Mouse (Mus musculus) neural tube, embryonic 13.5 days (tissue): ENCODE results near the gene Asb14. TPM values are rescaled to one million over a fixed set of nuclear protein-coding genes. Genes with fewer than 3 reads are reported as not detected.

Source experiments
- ATAC-seq: fragments of 200-750 bp; cut with Nextera tagmentation; 2 replicates; pipeline ENCODE4 v1.8.0; 2017; ENCODE audit warnings: low read depth, mild to moderate bottlenecking, moderate TSS enrichment, moderate library complexity
- H3K27ac ChIP-seq: fragments of 300-500 bp; sonication (generic); replicated peaks from 2 replicates; pipeline ENCODE4 v1.5.1; 2015; ENCODE audit warnings: moderate library complexity, mild to moderate bottlenecking, inconsistent platforms
- H3K27me3 ChIP-seq: fragments of 300-500 bp; sonication (generic); 2 replicates; pipeline ENCODE4 v1.6.1; 2015; ENCODE audit warnings: mild to moderate bottlenecking, inconsistent platforms
- H3K36me3 ChIP-seq: fragments of 300-500 bp; sonication (generic); 2 replicates; pipeline ENCODE4 v1.6.1; 2015; ENCODE audit warnings: mild to moderate bottlenecking, inconsistent platforms
- H3K4me1 ChIP-seq: fragments of 300-500 bp; sonication (generic); replicated peaks from 2 replicates; pipeline ENCODE4 v1.6.1; 2015; ENCODE audit warnings: inconsistent platforms
- H3K4me2 ChIP-seq: fragments of 300-500 bp; sonication (generic); 2 replicates; pipeline ENCODE4 v1.6.1; 2015; ENCODE audit warnings: inconsistent platforms, mild to moderate bottlenecking, moderate library complexity
- H3K4me3 ChIP-seq: fragments of 300-500 bp; sonication (generic); 2 replicates; pipeline ENCODE4 v1.5.1; 2015; ENCODE audit warnings: mild to moderate bottlenecking, inconsistent platforms
- H3K9ac ChIP-seq: fragments of 300-500 bp; sonication (generic); 2 replicates; pipeline ENCODE4 v1.6.1; 2015; ENCODE audit warnings: moderate library complexity, mild to moderate bottlenecking, inconsistent platforms
- H3K9me3 ChIP-seq: fragments of 300-500 bp; sonication (generic); 2 replicates; pipeline ENCODE4 v1.6.1; 2016; ENCODE audit warnings: inconsistent platforms
- WGBS: fragments of 180-500 bp; shearing (Covaris S2); methylation state at CpG from one replicate; pipeline ENCODE4 v1.1.7; 2015; 5-methylcytosine and 5-hydroxymethylcytosine counted together
- polyA plus RNA-seq: library from polyadenylated mRNA; unstranded; fragments of >200 nt; fragmentation: Nextera tagmentation; extraction: Ambion mirVana; gene quantifications from 2 replicates; pipeline ENCODE4 v1.2.1, GENCODE M21; 2015

Asb14 gene
- 0.22 TPM in 1 of 2 replicates, not detected in the other for polyA plus RNA-seq

GRCm38 (mm10) chr14:26894392-26894791 is at the start of gene Asb14:
TSS of gene Asb14 (plus strand) at chr14:26894557.
- Histone ChIP-seq H3K4me2 (no peak within 1 kb of the TSS), H3K9ac (no peak within 1 kb of the TSS), H3K9me3 (no peaks in the 10 kb centered on the region), H3K4me3 (no peak within 1 kb of the TSS), H3K27ac (no peak within 1 kb of the TSS), H3K36me3 (no peaks in the 10 kb centered on the region), H3K27me3 (no peaks in the 10 kb centered on the region), H3K4me1 (no peaks in the 10 kb centered on the region)
- ATAC-seq = no peak
- 93% methylated on average over 4 of the region's 4 CpGs for WGBS

- Histone ChIP-seq H3K27me3 (no peaks in the 10 kb centered on the region), H3K4me2 (no peak overlapping the region), H3K4me3 (no peak overlapping the region), H3K27ac (no peak overlapping the region), H3K4me1 (no peaks in the 10 kb centered on the region), H3K36me3 (no peaks in the 10 kb centered on the region), H3K9me3 (no peaks in the 10 kb centered on the region), H3K9ac (no peak overlapping the region)
- 81% methylated on average over 8 of the region's 8 CpGs for WGBS
- no peak for ATAC-seq
These were observed 41.3 kb upstream of the Asb14 start for GRCm38 (mm10) chr14:26853053-26853452.

DNA sequence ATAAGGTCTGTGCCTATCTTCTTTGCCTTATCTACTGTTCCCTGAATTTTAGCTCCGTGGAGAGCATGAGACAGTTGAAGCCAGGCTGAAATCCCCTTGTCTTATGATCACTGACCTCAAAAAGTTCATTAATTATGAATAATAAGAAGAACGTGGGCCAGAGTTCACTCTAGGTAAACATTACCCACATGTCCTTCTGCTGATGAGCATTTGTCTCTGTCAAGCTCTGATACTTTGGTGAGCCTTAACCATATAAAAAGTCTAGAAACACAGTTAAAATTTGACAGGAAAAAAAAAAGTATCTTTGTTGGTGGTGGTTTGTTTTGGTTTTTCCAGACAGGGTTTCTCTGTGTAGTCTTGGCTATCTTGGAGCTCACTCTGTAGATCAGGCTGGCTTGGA is 40.3 kb upstream of the Asb14 start:
- no peak overlapping the region for H3K4me3 ChIP-seq
- no peaks in the 10 kb centered on the region for H3K4me1 ChIP-seq
- 82% methylated on average over 2 of the region's 2 CpGs for WGBS
- no peak for ATAC-seq
- H3K9me3 ChIP-seq = no peaks in the 10 kb centered on the region
- H3K27ac ChIP-seq = no peak overlapping the region
- H3K27me3 ChIP-seq = no peaks in the 10 kb centered on the region
- no peak overlapping the region for H3K4me2 ChIP-seq
- H3K36me3 ChIP-seq = no peaks in the 10 kb centered on the region
- H3K9ac ChIP-seq = no peak overlapping the region

GRCm38 (mm10) chr14:26858364-26858763 is 36.0 kb upstream of the Asb14 start:
- H3K9me3 ChIP-seq = no peaks in the 10 kb centered on the region
- no peak overlapping the region for H3K4me2 ChIP-seq
- H3K9ac ChIP-seq = no peak overlapping the region
- H3K4me1 ChIP-seq = no peaks in the 10 kb centered on the region
- no peaks in the 10 kb centered on the region for H3K27me3 ChIP-seq
- no peak overlapping the region for H3K4me3 ChIP-seq
- no peaks in the 10 kb centered on the region for H3K36me3 ChIP-seq
- H3K27ac ChIP-seq = no peak overlapping the region
- WGBS = 79% methylated on average over 2 of the region's 2 CpGs
- ATAC-seq = no peak

DNA sequence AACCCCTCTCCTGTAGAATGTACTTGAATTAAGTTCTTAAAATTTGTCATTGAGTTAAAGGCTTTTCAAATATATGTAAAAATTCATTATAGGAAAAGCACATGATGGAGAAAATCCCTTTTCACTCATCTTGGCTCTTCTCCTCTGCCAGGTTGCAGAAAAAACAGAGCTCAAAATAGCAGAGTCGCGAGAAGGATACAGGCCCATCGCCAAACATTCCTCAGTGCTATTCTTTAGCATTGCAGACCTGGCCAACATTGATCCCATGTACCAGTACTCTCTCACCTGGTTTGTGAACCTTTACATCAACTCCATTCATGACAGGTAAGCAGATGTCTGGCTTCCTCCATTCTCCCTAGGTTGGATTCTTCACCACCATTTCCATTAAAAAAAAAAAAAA is 35.3 kb upstream of the Asb14 start:
- Histone ChIP-seq H3K4me1 (no peaks in the 10 kb centered on the region), H3K4me2 (no peak overlapping the region), H3K27ac (no peak overlapping the region), H3K36me3 (no peaks in the 10 kb centered on the region), H3K27me3 (no peaks in the 10 kb centered on the region), H3K9ac (no peak overlapping the region), H3K4me3 (no peak overlapping the region), H3K9me3 (no peaks in the 10 kb centered on the region)
- 89% methylated on average over 3 of the region's 3 CpGs for WGBS
- no peak for ATAC-seq

DNA sequence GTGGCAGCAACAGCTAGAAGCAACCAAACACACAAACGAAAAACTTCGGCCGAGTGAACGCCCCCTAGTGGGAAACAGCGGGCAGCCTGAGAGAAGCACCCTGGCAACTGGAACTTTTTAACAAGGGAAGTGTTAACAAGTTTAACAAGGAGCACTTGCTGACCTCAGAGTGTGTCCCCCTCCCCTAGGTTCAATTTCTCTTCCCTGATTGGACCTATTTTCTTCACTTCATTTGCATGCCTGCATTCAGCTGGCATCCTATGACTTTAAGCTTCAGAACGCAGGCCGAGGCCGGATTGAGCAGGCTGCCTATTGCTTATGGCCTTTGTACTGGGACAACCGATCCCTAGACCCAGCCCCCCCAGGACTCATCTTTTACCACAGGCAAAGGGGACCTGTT is 27.0 kb upstream of the Asb14 start:
- H3K36me3 ChIP-seq = no peaks in the 10 kb centered on the region
- WGBS = 68% methylated on average over 9 of the region's 9 CpGs
- no peaks in the 10 kb centered on the region for H3K4me1 ChIP-seq
- H3K27me3 ChIP-seq = no peaks in the 10 kb centered on the region
- H3K9ac ChIP-seq = no peak overlapping the region
- no peak for ATAC-seq
- no peaks in the 10 kb centered on the region for H3K9me3 ChIP-seq
- H3K4me3 ChIP-seq = no peak overlapping the region
- H3K4me2 ChIP-seq = no peak overlapping the region
- no peak overlapping the region for H3K27ac ChIP-seq

DNA sequence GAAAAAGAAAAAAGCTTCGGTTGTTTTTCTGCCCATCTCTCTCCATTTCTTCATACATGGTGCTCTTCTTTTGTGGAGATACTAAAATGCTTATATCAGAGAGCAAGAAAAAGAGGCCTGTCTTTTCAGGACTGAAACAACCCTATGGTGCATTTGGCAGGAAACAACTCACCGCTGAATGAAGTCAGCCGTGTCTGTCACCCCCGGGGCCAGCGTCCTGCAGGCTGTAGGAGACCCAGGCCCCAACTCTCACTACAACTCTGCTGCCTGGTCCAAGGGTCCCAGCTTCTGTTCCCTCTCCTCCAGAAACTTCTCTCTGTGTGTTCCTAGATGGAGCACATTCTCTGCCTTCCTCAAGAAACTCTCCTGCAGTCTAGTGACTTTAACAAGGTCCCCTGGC is 26.1 kb upstream of the Asb14 start:
- H3K4me3 ChIP-seq = no peak overlapping the region
- H3K27me3 ChIP-seq = no peaks in the 10 kb centered on the region
- no peaks in the 10 kb centered on the region for H3K4me1 ChIP-seq
- no peak overlapping the region for H3K9ac ChIP-seq
- no peaks in the 10 kb centered on the region for H3K36me3 ChIP-seq
- no peak for ATAC-seq
- H3K9me3 ChIP-seq = no peaks in the 10 kb centered on the region
- no peak overlapping the region for H3K27ac ChIP-seq
- no peak overlapping the region for H3K4me2 ChIP-seq
- 87% methylated on average over 5 of the region's 5 CpGs for WGBS

DNA sequence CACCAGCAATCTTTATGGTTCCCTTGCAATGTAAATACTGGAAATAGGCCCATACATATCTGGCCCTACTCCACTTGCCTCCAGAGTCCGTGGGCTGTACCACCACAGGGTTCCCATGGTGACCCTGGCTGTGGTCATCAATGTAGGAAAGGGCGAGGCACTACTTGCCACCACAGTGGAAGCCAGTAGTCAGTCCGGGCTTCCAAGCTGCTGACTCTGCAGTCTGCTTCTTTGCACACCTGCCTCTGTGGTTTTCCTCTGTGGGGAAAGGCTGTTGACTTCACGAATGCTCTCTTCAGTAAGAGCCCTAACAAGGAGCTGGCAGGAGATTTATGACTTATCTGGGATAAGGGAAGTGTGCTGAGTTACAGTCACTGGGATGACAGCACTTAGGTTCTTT is 15.6 kb upstream of the Asb14 start:
- Histone ChIP-seq H3K9ac (no peak overlapping the region), H3K9me3 (no peaks in the 10 kb centered on the region), H3K27me3 (no peaks in the 10 kb centered on the region), H3K4me3 (no peak overlapping the region), H3K36me3 (no peaks in the 10 kb centered on the region), H3K4me1 (no peaks in the 10 kb centered on the region), H3K4me2 (no peak overlapping the region), H3K27ac (no peak overlapping the region)
- WGBS = 66% methylated on average over 4 of the region's 4 CpGs
- no peak for ATAC-seq

DNA sequence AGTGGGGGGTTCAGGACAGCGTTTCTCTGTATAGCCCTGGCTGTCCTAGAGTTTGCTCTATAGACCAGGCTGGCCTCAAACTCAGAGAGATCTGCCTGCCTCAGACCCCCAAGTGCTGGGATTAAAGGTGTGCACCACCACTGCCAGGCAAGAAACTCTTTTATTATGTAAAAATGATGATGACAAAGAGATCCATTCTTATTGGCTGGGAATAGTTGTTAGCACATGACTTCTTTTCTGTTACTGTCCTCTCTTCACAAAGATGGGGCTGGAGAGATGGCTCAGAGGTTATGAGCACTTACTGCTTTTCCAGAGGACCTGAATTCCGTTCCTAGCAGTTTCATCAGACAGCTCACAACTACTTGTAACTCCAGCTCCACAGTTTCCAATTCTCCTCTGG is 14.4 kb upstream of the Asb14 start:
- no peaks in the 10 kb centered on the region for H3K27me3 ChIP-seq
- no peak for ATAC-seq
- H3K4me1 ChIP-seq = no peaks in the 10 kb centered on the region
- no peak overlapping the region for H3K4me3 ChIP-seq
- no peaks in the 10 kb centered on the region for H3K9me3 ChIP-seq
- H3K27ac ChIP-seq = no peak overlapping the region
- no peak overlapping the region for H3K4me2 ChIP-seq
- WGBS = 78% methylated on average over 2 of the region's 2 CpGs
- no peak overlapping the region for H3K9ac ChIP-seq
- H3K36me3 ChIP-seq = no peaks in the 10 kb centered on the region

DNA sequence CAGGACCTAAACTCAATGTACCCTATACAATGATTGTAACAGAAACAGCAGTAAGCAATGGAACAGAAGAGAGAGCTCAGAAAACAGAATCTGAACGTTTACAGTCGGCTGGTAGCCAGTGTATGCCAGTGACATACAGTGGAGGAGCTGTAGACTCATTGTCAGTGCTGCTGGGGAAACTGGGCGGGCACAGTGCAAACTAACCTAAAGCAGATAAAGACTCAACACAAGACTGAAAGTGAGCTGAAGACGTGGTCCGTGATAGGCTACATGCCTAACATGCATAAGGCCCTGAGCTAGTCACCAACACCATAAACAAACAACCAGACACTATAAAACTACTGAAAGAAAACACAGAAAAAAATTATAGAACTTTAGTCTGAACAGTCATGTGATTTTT is 12.7 kb upstream of the Asb14 start:
- no peak overlapping the region for H3K9ac ChIP-seq
- no peaks in the 10 kb centered on the region for H3K9me3 ChIP-seq
- H3K4me3 ChIP-seq = no peak overlapping the region
- ATAC-seq = no peak
- WGBS = 88% methylated on average over 5 of the region's 5 CpGs
- no peaks in the 10 kb centered on the region for H3K4me1 ChIP-seq
- H3K4me2 ChIP-seq = no peak overlapping the region
- no peaks in the 10 kb centered on the region for H3K36me3 ChIP-seq
- H3K27me3 ChIP-seq = no peaks in the 10 kb centered on the region
- H3K27ac ChIP-seq = no peak overlapping the region

DNA sequence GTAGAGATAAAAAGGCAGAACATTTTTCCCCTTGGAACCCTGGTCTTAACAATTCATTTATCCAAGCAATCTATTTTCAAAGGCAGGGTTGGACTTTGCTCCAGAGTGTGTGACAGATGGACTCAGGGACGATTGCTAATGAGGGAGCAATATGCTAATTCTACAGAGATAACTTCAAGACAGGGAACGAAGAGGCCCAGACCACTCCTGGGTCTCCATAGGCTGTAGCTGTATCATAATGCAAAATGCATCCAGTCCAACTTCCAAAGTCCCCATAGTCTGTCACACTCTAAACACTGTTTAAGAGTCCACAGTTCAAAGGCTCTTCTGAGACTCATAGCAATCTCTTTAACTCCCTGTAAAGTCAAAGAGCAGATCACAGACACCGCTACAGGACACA is 7.1 kb upstream of the Asb14 start:
- H3K9me3 ChIP-seq = no peaks in the 10 kb centered on the region
- H3K36me3 ChIP-seq = no peaks in the 10 kb centered on the region
- ATAC-seq = no peak
- H3K27ac ChIP-seq = no peak overlapping the region
- H3K9ac ChIP-seq = no peak overlapping the region
- no peak overlapping the region for H3K4me3 ChIP-seq
- H3K4me2 ChIP-seq = no peak overlapping the region
- WGBS = 61% methylated on average over 3 of the region's 3 CpGs
- H3K4me1 ChIP-seq = no peaks in the 10 kb centered on the region
- no peaks in the 10 kb centered on the region for H3K27me3 ChIP-seq

DNA sequence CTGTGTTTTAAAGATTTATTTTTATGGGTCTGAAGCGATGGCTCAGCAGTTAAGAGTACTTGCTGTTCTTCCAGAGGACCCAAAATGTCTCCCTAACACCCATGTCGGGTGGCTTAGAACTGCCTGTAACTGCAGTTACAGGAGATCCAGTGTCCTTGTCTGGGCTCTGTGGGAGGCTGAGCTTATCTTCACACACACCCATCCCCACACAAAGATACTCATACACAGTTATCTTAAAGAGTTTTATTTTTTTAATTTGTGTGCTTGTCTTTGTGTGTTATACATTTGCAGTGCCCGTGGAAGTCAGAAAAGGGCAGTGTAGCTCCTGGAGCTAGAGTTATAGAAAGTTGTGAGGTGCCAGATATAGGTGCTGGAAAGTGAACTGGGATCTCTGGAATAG is 3.6 kb upstream of the Asb14 start:
- H3K27me3 ChIP-seq = no peaks in the 10 kb centered on the region
- H3K36me3 ChIP-seq = no peaks in the 10 kb centered on the region
- H3K27ac ChIP-seq = no peak overlapping the region
- H3K4me1 ChIP-seq = no peaks in the 10 kb centered on the region
- no peak overlapping the region for H3K4me3 ChIP-seq
- no peak for ATAC-seq
- 91% methylated on average over 3 of the region's 3 CpGs for WGBS
- H3K9ac ChIP-seq = no peak overlapping the region
- no peak overlapping the region for H3K4me2 ChIP-seq
- H3K9me3 ChIP-seq = no peaks in the 10 kb centered on the region

GRCm38 (mm10) chr14:26899490-26899889 is 5.1 kb downstream of the Asb14 start:
- WGBS = 83% methylated on average over 2 of the region's 2 CpGs
- no peak for ATAC-seq

More at GRCm38 (mm10) chr14:26899490-26899889, 5.1 kb downstream of the Asb14 start:
- Histone ChIP-seq H3K4me1 (no peaks in the 10 kb centered on the region), H3K36me3 (no peaks in the 10 kb centered on the region), H3K4me3 (no peak overlapping the region), H3K27ac (no peak overlapping the region), H3K9ac (no peak overlapping the region), H3K27me3 (no peaks in the 10 kb centered on the region), H3K4me2 (no peak overlapping the region), H3K9me3 (no peaks in the 10 kb centered on the region)
